ENCODE assay signal across 21 mouse cellular contexts in the genomic region with DNA sequence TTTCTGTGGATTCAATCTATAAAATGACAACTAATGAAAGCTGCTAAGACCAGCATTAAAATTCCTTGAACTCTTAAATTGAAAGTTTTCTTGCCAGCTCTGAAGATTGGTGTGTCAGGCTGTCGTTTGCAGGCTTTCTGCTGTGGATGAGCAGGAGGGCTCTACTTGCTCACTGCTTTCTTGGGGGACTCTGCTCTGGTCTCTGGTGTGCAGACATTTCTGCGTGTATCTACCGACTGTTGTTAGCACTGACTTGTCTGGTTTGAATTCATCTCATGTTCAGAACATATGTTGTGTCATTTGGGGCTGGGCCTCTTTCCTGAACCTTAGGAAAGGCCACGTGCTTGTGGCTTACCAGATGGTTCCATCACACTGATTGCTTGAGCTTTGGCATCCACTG.
DNase-seq lines count a peak whose midpoint lies in the region; ATAC-seq and TF ChIP-seq lines count a peak whose summit lies in the region.
"Had no signal": no experiment of that assay in that cellular context is flagged by ENCODE, and none has a peak within 500 bp of the region (broad histone marks: within the 10 kb centered on the region; RNA-seq: fewer than 3 reads in every experiment).

No protein-coding gene starts in this region.

- no peak overlapping the region for H3K4me3 ChIP-seq in intestine, embryonic 14.5 days (ENCODE audit: low read depth, low read length)
- no peak overlapping the region for H3K4me3 ChIP-seq in intestine, postnatal 0 days (ENCODE audit: low read depth, low read length)
- no peak overlapping the region for H3K4me3 ChIP-seq in stomach, embryonic 15.5 days (replicated peaks)
- no peak overlapping the region for H3K4me3 ChIP-seq in stomach, postnatal 0 days (ENCODE audit: low read depth, low read length)
- H3K4me3 ChIP-seq in embryonic facial prominence, embryonic 15.5 days (replicated peaks) = no peak overlapping the region
- H3K4me3 ChIP-seq: erythroblast, embryonic 14.5 days; heart, embryonic 15.5 days; hindbrain, embryonic 15.5 days; kidney, embryonic 15.5 days; limb, embryonic 13.5 days; neural tube, embryonic 15.5 days had no signal

- H3K9me3 ChIP-seq in intestine, embryonic 14.5 days (ENCODE audit: control insufficient read depth, low read length) = no peaks in the 10 kb centered on the region
- no peaks in the 10 kb centered on the region for H3K9me3 ChIP-seq in intestine, postnatal 0 days (ENCODE audit: control insufficient read depth)
- H3K9me3 ChIP-seq in stomach, embryonic 15.5 days = no peaks in the 10 kb centered on the region
- no peaks in the 10 kb centered on the region for H3K9me3 ChIP-seq in stomach, postnatal 0 days (ENCODE audit: control insufficient read depth, low read length)
- no peaks in the 10 kb centered on the region for H3K9me3 ChIP-seq in embryonic facial prominence, embryonic 15.5 days (replicated peaks)
- H3K9me3 ChIP-seq: heart, embryonic 15.5 days; hindbrain, embryonic 15.5 days; kidney, embryonic 15.5 days; limb, embryonic 13.5 days; neural tube, embryonic 15.5 days had no signal

- DNase-seq in intestine, embryonic 14.5 days (ENCODE audit: low spot score) = no peak
- no peak for DNase-seq in stomach, postnatal 0 days (ENCODE audit: low spot score)
- no peak for DNase-seq in right cerebral cortex, postnatal 10 days (ENCODE audit: low spot score in 2 of 2)
- no peak for DNase-seq in c-Kit-positive CD71-positive TER-119-positive erythroid progenitor cells, embryonic 14.5 days (ENCODE audit: low spot score)
- DNase-seq: adrenal gland, postnatal 10 days; cerebellum, adult 11 months; cerebellum, adult 9-11 months; gastrocnemius, postnatal 36 days; heart, postnatal 4 days; kidney, postnatal 4 days; layer of hippocampus, adult 9-11 months; right cerebral cortex, adult 18-20 months had no signal

- peak overlapping the region; percentile 30; the same call in 1 of the 2 replicates for H3K27ac ChIP-seq in intestine, embryonic 14.5 days (ENCODE audit: low read depth)
- H3K27ac ChIP-seq in intestine, postnatal 0 days (ENCODE audit: low read depth, low read length) = no peak overlapping the region
- 0 out of 2 replicates have a peak overlapping the region, but pooled peaks have one; percentile 72 for H3K27ac ChIP-seq in stomach, embryonic 15.5 days
- H3K27ac ChIP-seq in stomach, postnatal 0 days (replicated peaks) = no peak overlapping the region
- peak overlapping the region; percentile 34; the same call in 1 of the 2 replicates for H3K27ac ChIP-seq in embryonic facial prominence, embryonic 15.5 days (replicated peaks)
- H3K27ac ChIP-seq: heart, embryonic 15.5 days; hindbrain, embryonic 15.5 days; limb, embryonic 13.5 days; neural tube, embryonic 15.5 days had no signal

- H3K36me3 ChIP-seq in intestine, embryonic 14.5 days (ENCODE audit: control insufficient read depth, insufficient read depth, low read length) = no peaks in the 10 kb centered on the region
- H3K36me3 ChIP-seq in intestine, postnatal 0 days (ENCODE audit: control insufficient read depth, insufficient read depth) = no peaks in the 10 kb centered on the region
- H3K36me3 ChIP-seq in stomach, embryonic 15.5 days = no peaks in the 10 kb centered on the region
- H3K36me3 ChIP-seq in stomach, postnatal 0 days (ENCODE audit: control insufficient read depth, insufficient read depth, low read length) = no peaks in the 10 kb centered on the region
- no peaks in the 10 kb centered on the region for H3K36me3 ChIP-seq in embryonic facial prominence, embryonic 15.5 days
- H3K36me3 ChIP-seq: heart, embryonic 15.5 days; hindbrain, embryonic 15.5 days; kidney, embryonic 15.5 days; limb, embryonic 13.5 days; neural tube, embryonic 15.5 days had no signal

- no peak overlapping the region for H3K4me2 ChIP-seq in intestine, embryonic 14.5 days (ENCODE audit: low read length)
- no peak overlapping the region for H3K4me2 ChIP-seq in intestine, postnatal 0 days (replicated peaks; ENCODE audit: low read depth)
- H3K4me2 ChIP-seq in stomach, embryonic 15.5 days = no peak overlapping the region
- H3K4me2 ChIP-seq in stomach, postnatal 0 days (replicated peaks; ENCODE audit: low read depth) = no peak overlapping the region
- no peak overlapping the region for H3K4me2 ChIP-seq in embryonic facial prominence, embryonic 15.5 days (replicated peaks)
- H3K4me2 ChIP-seq: heart, embryonic 15.5 days; hindbrain, embryonic 15.5 days; kidney, embryonic 15.5 days; limb, embryonic 13.5 days; neural tube, embryonic 15.5 days had no signal

- H3K4me1 ChIP-seq in intestine, embryonic 14.5 days (replicated peaks; ENCODE audit: control insufficient read depth, insufficient read depth, low read length) = peaks cover 14% of the 10 kb centered on the region
- H3K4me1 ChIP-seq in intestine, postnatal 0 days (replicated peaks; ENCODE audit: control insufficient read depth, insufficient read depth, low read length) = no peaks in the 10 kb centered on the region
- 0 out of 2 replicates have a peak, but pooled peaks cover 2% of the 10 kb centered on the region for H3K4me1 ChIP-seq in stomach, embryonic 15.5 days
- H3K4me1 ChIP-seq in stomach, postnatal 0 days (replicated peaks; ENCODE audit: control insufficient read depth, insufficient read depth) = no peaks in the 10 kb centered on the region
- H3K4me1 ChIP-seq in embryonic facial prominence, embryonic 15.5 days = peaks cover 16% of the 10 kb centered on the region
- H3K4me1 ChIP-seq: heart, embryonic 15.5 days had no signal

- no peak overlapping the region for H3K9ac ChIP-seq in intestine, embryonic 14.5 days (ENCODE audit: low read length)
- H3K9ac ChIP-seq in intestine, postnatal 0 days (ENCODE audit: low read depth, low read length) = no peak overlapping the region
- no peak overlapping the region for H3K9ac ChIP-seq in stomach, embryonic 15.5 days
- H3K9ac ChIP-seq in stomach, postnatal 0 days (ENCODE audit: low read length) = no peak overlapping the region
- H3K9ac ChIP-seq in embryonic facial prominence, embryonic 15.5 days = no peak overlapping the region
- H3K9ac ChIP-seq: heart, embryonic 15.5 days; hindbrain, embryonic 15.5 days; kidney, embryonic 15.5 days; limb, embryonic 13.5 days; neural tube, embryonic 15.5 days had no signal

- H3K27me3 ChIP-seq in intestine, embryonic 14.5 days (replicated peaks; ENCODE audit: control insufficient read depth, insufficient read depth, low read length) = no peaks in the 10 kb centered on the region
- no peaks in the 10 kb centered on the region for H3K27me3 ChIP-seq in intestine, postnatal 0 days (replicated peaks; ENCODE audit: control insufficient read depth, insufficient read depth, low read length)
- no peaks in the 10 kb centered on the region for H3K27me3 ChIP-seq in stomach, embryonic 15.5 days (replicated peaks)
- H3K27me3 ChIP-seq in stomach, postnatal 0 days (ENCODE audit: control insufficient read depth, insufficient read depth, low read length) = no peaks in the 10 kb centered on the region
- H3K27me3 ChIP-seq in embryonic facial prominence, embryonic 15.5 days = no peaks in the 10 kb centered on the region
- H3K27me3 ChIP-seq: heart, embryonic 15.5 days; hindbrain, embryonic 15.5 days; kidney, embryonic 15.5 days; limb, embryonic 13.5 days; neural tube, embryonic 15.5 days had no signal

- 72% methylated on average over 4 of the region's 4 CpGs for WGBS in intestine, embryonic 14.5 days
- 71% methylated on average over 4 of the region's 4 CpGs for WGBS in intestine, postnatal 0 days
- WGBS in stomach, embryonic 15.5 days = 67% methylated on average over 4 of the region's 4 CpGs
- WGBS in stomach, postnatal 0 days = 66% methylated on average over 4 of the region's 4 CpGs
- WGBS in embryonic facial prominence, embryonic 15.5 days = 44% methylated on average over 4 of the region's 4 CpGs

- no peak for TF ChIP-seq CTCF in intestine, postnatal 0 days (IDR thresholded peaks at IDR 0.05; ENCODE audit: low read depth)
- TF ChIP-seq CTCF in stomach, postnatal 0 days (IDR thresholded peaks at IDR 0.05; ENCODE audit: low read depth) = no peak

- TF ChIP-seq EP300 in stomach, postnatal 0 days (optimal IDR thresholded peaks at IDR 0.05) = no peak

- ATAC-seq in intestine, embryonic 14.5 days (replicated peaks; ENCODE audit: low FRiP score, low TSS enrichment, low read depth) = no peak
- no peak for ATAC-seq in intestine, postnatal 0 days
- ATAC-seq in stomach, embryonic 15.5 days (ENCODE audit: insufficient read depth, low FRiP score, low read depth) = no peak
- ATAC-seq in stomach, postnatal 0 days (ENCODE audit: low FRiP score, low TSS enrichment) = no peak
- ATAC-seq in embryonic facial prominence, embryonic 15.5 days (ENCODE audit: insufficient number of reproducible peaks, low FRiP score, low TSS enrichment, low read depth) = no peak

Comparison
In these comparisons a context has a peak if more than half of its experiments do, and no peak if none do; other contexts are left out.
1. H3K27ac ChIP-seq: peak in intestine, embryonic 14.5 days (single experiment), stomach, embryonic 15.5 days (single experiment) and embryonic facial prominence, embryonic 15.5 days (single experiment); none in intestine, postnatal 0 days (single experiment) and stomach, postnatal 0 days (single experiment).